Mouse (Mus musculus): Measurements from ENCODE around the gene Yif1a.

- no peak for TF ChIP-seq POLR2A (IDR thresholded peaks at IDR 0.05; ENCODE audit: borderline replicate concordance, extremely low read depth, insufficient read depth, insufficient read length, poor library complexity, severe bottlenecking)
- TF ChIP-seq CTCF (IDR thresholded peaks at IDR 0.05; ENCODE audit: borderline replicate concordance, extremely low read depth, insufficient read depth, insufficient read length) = no peak
Observed at GRCm38 (mm10) chr19:5051031-5051430, 37.3 kb upstream of the Yif1a start.
